Mouse (Mus musculus) adrenal gland, adult (tissue): ENCODE results near the gene Itpr2.
A peak's percentile ranks its signal among the peaks of the same experiment; 100 is the strongest.

ENCODE experiments used
- DNase-seq, 2 experiments: peaks; one replicate each; pipeline ENCODE4 v3.0.0; 2022 to 2023; ENCODE audit warnings: low spot score in 1 of 2; ENCODE audit not compliant: inconsistent age in 2 of 2

The Itpr2 gene

GRCm38 (mm10) chr6:146424778-146425177 is 77.2 kb downstream of the Itpr2 start:
- DNase-seq: no peak

GRCm38 (mm10) chr6:146424326-146424725 is 77.7 kb downstream of the Itpr2 start:
- no peak for DNase-seq

- no peak for DNase-seq
Observed at GRCm38 (mm10) chr6:146420718-146421117, 81.3 kb downstream of the Itpr2 start.

- DNase-seq: peak in 1 of 2 experiments; percentile 61
Observed at GRCm38 (mm10) chr6:146416461-146416860, 85.6 kb downstream of the Itpr2 start.

GRCm38 (mm10) chr6:146414094-146414493 is 87.9 kb downstream of the Itpr2 start:
- no peak for DNase-seq

- no peak for DNase-seq
Observed at GRCm38 (mm10) chr6:146411446-146412070, 90.5 kb downstream of the Itpr2 start.

- DNase-seq: no peak
Observed at GRCm38 (mm10) chr6:146410427-146410810, 91.6 kb downstream of the Itpr2 start.

GRCm38 (mm10) chr6:146409692-146410426 is 92.2 kb downstream of the Itpr2 start:
- peak; percentile 78 to 93 for DNase-seq

- DNase-seq: peak in 1 of 2 experiments; percentile 79
Observed at GRCm38 (mm10) chr6:146405380-146405779, 96.6 kb downstream of the Itpr2 start.

GRCm38 (mm10) chr6:146404876-146405275 is 97.1 kb downstream of the Itpr2 start:
- DNase-seq: no peak

GRCm38 (mm10) chr6:146404156-146404555 is 97.9 kb downstream of the Itpr2 start:
- DNase-seq: no peak

GRCm38 (mm10) chr6:146402905-146403642 is 98.9 kb downstream of the Itpr2 start:
- peak; percentile 26 to 43 for DNase-seq

GRCm38 (mm10) chr6:146397803-146398202 is 104.2 kb downstream of the Itpr2 start:
- no peak for DNase-seq

GRCm38 (mm10) chr6:146396253-146396652 is 105.8 kb downstream of the Itpr2 start:
- no peak for DNase-seq

GRCm38 (mm10) chr6:146395616-146396015 is 106.4 kb downstream of the Itpr2 start:
- no peak for DNase-seq

GRCm38 (mm10) chr6:146392188-146392587 is 109.8 kb downstream of the Itpr2 start:
- no peak for DNase-seq

- DNase-seq: no peak
Observed at GRCm38 (mm10) chr6:146390159-146390558, 111.9 kb downstream of the Itpr2 start.

GRCm38 (mm10) chr6:146388010-146388409 is 114.0 kb downstream of the Itpr2 start:
- no peak for DNase-seq

GRCm38 (mm10) chr6:146387039-146387713 is 114.8 kb downstream of the Itpr2 start:
- peak in 1 of 2 experiments; percentile 55 for DNase-seq

GRCm38 (mm10) chr6:146379263-146379662 is 122.8 kb downstream of the Itpr2 start:
- DNase-seq: no peak

GRCm38 (mm10) chr6:146371511-146371910 is 130.5 kb downstream of the Itpr2 start:
- peak; percentile 71 to 78 for DNase-seq
